Mouse (Mus musculus) frontal cortex, postnatal 36 days (tissue): Measurements from ENCODE around the gene Fmo6.

ENCODE experiments used
- DNase-seq, 2 experiments: peaks; one replicate each; pipeline ENCODE4 v3.0.0; 2022; ENCODE audit warnings: low spot score in 2 of 2

Gene Fmo6

GRCm38 (mm10) chr1:162914932-162915556 lies 22.3 kb downstream of the Fmo6 start:
- no peak for DNase-seq

- DNase-seq: no peak
These were observed 25.2 kb downstream of the Fmo6 start for GRCm38 (mm10) chr1:162912085-162912484.

GRCm38 (mm10) chr1:162901879-162902278 lies 35.4 kb downstream of the Fmo6 start:
- DNase-seq: no peak

- DNase-seq: no peak
These were observed 39.2 kb downstream of the Fmo6 start, which contains the start of gene Fmo2 for GRCm38 (mm10) chr1:162897838-162898811. TSS of gene Fmo2 (minus strand) at chr1:162898726.

- peak; percentile 66 to 76 for DNase-seq
These were observed 41.4 kb downstream of the Fmo6 start for GRCm38 (mm10) chr1:162895900-162896299.

GRCm38 (mm10) chr1:162893014-162893413 lies 44.3 kb downstream of the Fmo6 start:
- DNase-seq: no peak

GRCm38 (mm10) chr1:162891980-162892451 lies 45.3 kb downstream of the Fmo6 start:
- no peak for DNase-seq

- no peak for DNase-seq
These were observed 48.7 kb downstream of the Fmo6 start for GRCm38 (mm10) chr1:162888646-162889045.

GRCm38 (mm10) chr1:162887644-162888043 lies 49.7 kb downstream of the Fmo6 start:
- no peak for DNase-seq

- DNase-seq: no peak
These were observed 51.0 kb downstream of the Fmo6 start for GRCm38 (mm10) chr1:162886138-162886816.

- no peak for DNase-seq
These were observed 54.6 kb downstream of the Fmo6 start for GRCm38 (mm10) chr1:162882681-162883080.

- DNase-seq: peak; percentile 48 to 50
These were observed 57.5 kb downstream of the Fmo6 start for GRCm38 (mm10) chr1:162879595-162880369.

- no peak for DNase-seq
These were observed 62.2 kb downstream of the Fmo6 start for GRCm38 (mm10) chr1:162875091-162875490.

- DNase-seq: no peak
These were observed 65.5 kb downstream of the Fmo6 start for GRCm38 (mm10) chr1:162871701-162872311.

- no peak for DNase-seq
These were observed 66.3 kb downstream of the Fmo6 start for GRCm38 (mm10) chr1:162870978-162871377.

GRCm38 (mm10) chr1:162867396-162867795 lies 69.9 kb downstream of the Fmo6 start:
- no peak for DNase-seq
